Mouse (Mus musculus) testis, adult 2 months (tissue): ENCODE results near the gene Fblim1. TPM values are rescaled to one million over a fixed set of nuclear protein-coding genes. Genes with fewer than 3 reads are reported as not detected.

ENCODE experiments used
- H3K27ac ChIP-seq: fragments of 200-500 bp; 2 replicates; pipeline ENCODE4 v1.5.1; 2012; ENCODE audit warnings: low read depth, low read length; ENCODE audit not compliant: control insufficient read depth, insufficient read depth
- H3K27me3 ChIP-seq: fragments of 200-500 bp; 2 replicates; pipeline ENCODE4 v1.6.1; 2012; ENCODE audit warnings: mild to moderate bottlenecking, low read length, moderate library complexity; ENCODE audit not compliant: control insufficient read depth, insufficient read depth
- H3K36me3 ChIP-seq: fragments of 200-500 bp; 2 replicates; pipeline ENCODE4 v1.6.1; 2012; ENCODE audit warnings: mild to moderate bottlenecking, low read length; ENCODE audit not compliant: control insufficient read depth, insufficient read depth
- H3K4me1 ChIP-seq: fragments of 200-500 bp; 2 replicates; pipeline ENCODE4 v1.6.1; 2012; ENCODE audit warnings: low read length; ENCODE audit not compliant: control insufficient read depth, insufficient read depth
- H3K4me3 ChIP-seq: fragments of 200-500 bp; 2 replicates; pipeline ENCODE4 v1.5.1; 2012; ENCODE audit warnings: low read depth, mild to moderate bottlenecking, low read length, moderate library complexity, mixed read lengths; ENCODE audit not compliant: control insufficient read depth
- CTCF ChIP-seq: fragments of 200-500 bp; IDR thresholded peaks from 2 replicates; pipeline ENCODE4 v1.5.1; 2012; ENCODE audit warnings: low read depth, mild to moderate bottlenecking, inconsistent platforms, low read length, moderate library complexity; ENCODE audit not compliant: control insufficient read depth, insufficient read depth, insufficient replicate concordance
- POLR2A ChIP-seq: fragments of 200-500 bp; IDR thresholded peaks from 2 replicates; pipeline ENCODE4 v1.6.1; 2012; ENCODE audit warnings: low read depth, mild to moderate bottlenecking, inconsistent platforms, low read length, moderate library complexity; ENCODE audit not compliant: control insufficient read depth
- polyA plus RNA-seq: library from polyadenylated mRNA; depleted of rRNA; stranded (reverse); fragments of >200 nt; gene quantifications from 2 replicates; pipeline ENCODE4 v1.2.3, GENCODE M21; 2012

Fblim1 gene
- polyA plus RNA-seq, 1 experiment = 3.1 TPM

DNA sequence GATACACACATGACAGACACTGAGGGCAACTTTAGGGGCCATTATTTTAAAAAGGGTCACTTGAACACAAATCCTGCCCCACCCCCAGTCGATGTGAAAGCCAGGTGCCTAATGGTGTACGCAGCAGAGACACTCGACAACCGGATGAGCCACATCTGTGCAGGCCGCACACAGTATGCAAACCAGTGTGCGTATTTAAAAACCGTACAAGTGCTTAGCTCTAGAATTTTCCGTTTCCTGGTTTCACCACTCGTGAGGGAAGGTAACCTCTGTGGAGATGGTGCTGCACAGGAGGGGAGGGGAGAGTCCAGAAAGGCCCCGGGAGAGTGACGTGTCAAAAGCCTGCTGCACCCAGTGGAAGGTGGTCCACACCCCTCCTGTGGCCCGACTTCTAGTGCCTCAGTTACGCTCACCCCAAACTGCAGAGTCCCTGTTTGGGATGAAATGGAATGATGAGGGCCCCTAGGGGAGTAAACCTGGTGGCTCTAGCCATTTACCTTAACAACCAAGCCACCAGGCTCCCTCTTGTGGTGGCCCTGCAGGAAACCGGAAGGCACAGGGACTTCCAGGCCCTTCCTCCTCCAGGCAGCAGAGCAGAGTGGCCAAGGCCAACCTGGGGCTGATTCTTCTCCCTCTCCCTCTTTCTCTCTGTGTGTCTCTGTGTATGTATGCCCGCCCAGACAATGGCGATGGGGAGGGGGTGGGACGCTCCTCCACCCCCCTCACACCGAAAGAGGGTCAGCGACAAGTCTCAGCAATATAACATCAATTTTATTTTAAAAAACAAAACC is 19.3 kb upstream of the Fblim1 start:
- Histone ChIP-seq H3K4me1 (peaks cover 11% of the 10 kb centered on the region), H3K36me3 (no peaks in the 10 kb centered on the region; the same call in 1 of the 2 replicates), H3K4me3 (no peak overlapping the region), H3K27ac (no peak overlapping the region), H3K27me3 (no peaks in the 10 kb centered on the region)
- TF ChIP-seq CTCF (no peak; the same call in 1 of the 2 replicates), POLR2A (no peak)

DNA sequence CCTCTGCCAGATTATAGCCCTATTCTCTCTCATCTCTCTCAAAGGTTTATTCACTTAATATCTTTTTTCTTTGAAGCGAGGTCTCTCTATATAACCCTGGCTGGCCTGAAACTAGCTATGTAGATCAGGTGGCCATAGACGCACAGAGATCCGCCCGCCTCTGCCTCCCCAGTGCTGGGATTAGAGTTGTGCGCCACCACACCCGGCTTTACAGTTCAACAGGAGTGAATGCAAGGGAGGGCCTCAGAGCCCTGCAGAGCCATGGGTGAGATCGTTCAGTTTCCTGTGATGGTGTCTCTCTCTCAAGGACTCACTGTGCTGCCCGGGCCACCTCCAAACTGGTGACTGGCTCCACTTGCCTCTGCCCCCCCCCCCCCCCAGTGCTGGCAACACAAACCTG is 18.2 kb upstream of the Fblim1 start:
- H3K27ac ChIP-seq = 0 out of 2 replicates have a peak overlapping the region, but pooled peaks have one; percentile 3
- H3K36me3 ChIP-seq = no peaks in the 10 kb centered on the region; the same call in 1 of the 2 replicates
- no peaks in the 10 kb centered on the region for H3K27me3 ChIP-seq

DNA sequence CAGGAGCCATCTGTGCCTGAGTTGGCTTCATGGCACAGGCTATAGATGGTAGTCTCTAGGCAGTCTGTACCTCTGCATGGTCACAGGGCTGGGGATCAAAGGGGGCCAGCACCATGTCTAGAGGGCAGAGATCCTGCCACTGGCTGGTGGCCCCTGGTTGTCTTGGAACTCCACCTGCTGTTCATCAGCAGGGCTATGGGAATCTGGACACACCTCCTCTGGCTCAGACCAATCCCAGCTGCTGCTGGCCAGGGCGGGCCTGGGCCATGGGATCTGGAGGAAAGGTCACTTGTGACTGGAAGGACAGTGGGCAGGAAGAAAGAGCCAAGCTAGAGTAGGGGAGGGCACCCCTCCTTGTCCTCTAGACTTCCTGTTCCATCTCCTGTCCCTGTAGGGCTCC is 17.8 kb upstream of the Fblim1 start, which contains the start of gene Slc25a34:
Gene Slc25a34, minus strand, starts transcription at position 156 of the 400 bp plus-strand sequence.
- TF ChIP-seq CTCF (no peak), POLR2A (peak; percentile 38; the same call in 1 of the 2 replicates)
- peak within 1 kb of the TSS; percentile 63 for H3K27ac ChIP-seq
- no peaks in the 10 kb centered on the region for H3K27me3 ChIP-seq
- H3K4me1 ChIP-seq = peaks cover 11% of the 10 kb centered on the region
- no peaks in the 10 kb centered on the region; the same call in 1 of the 2 replicates for H3K36me3 ChIP-seq
- peak within 1 kb of the TSS; percentile 20 for H3K4me3 ChIP-seq

More for the DNA sequence above, 18.2 kb upstream of the Fblim1 start:
- no peak for TF ChIP-seq POLR2A
- no peak for TF ChIP-seq CTCF
- Histone ChIP-seq H3K4me3 (no peak overlapping the region), H3K4me1 (peaks cover 11% of the 10 kb centered on the region)

DNA sequence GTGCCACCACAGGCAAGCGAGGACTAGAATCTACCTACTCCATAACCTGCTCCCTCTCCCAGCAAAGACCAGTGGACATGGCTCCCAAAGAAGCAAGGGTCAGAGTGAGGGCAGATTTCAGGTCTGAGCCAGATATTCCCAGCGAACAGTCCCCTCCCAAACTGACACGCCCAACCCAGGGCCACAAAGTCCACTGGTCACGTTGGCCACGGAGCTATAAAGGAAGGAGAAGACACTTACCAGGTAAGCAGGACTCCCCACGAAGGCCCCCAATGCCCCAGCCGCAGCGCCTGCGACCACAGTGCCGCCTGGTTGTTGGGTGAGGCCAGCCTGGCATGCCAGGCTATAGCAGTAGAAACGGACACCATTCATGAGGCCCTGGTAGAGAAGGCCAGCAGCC is 17.1 kb upstream of the Fblim1 start:
- Histone ChIP-seq H3K36me3 (no peaks in the 10 kb centered on the region), H3K27ac (peak overlapping the region; percentile 63; the same call in 1 of the 2 replicates), H3K4me1 (peaks cover 8% of the 10 kb centered on the region), H3K4me3 (peak overlapping the region; percentile 20), H3K27me3 (no peaks in the 10 kb centered on the region)
- TF ChIP-seq CTCF = no peak
- no peak for TF ChIP-seq POLR2A

DNA sequence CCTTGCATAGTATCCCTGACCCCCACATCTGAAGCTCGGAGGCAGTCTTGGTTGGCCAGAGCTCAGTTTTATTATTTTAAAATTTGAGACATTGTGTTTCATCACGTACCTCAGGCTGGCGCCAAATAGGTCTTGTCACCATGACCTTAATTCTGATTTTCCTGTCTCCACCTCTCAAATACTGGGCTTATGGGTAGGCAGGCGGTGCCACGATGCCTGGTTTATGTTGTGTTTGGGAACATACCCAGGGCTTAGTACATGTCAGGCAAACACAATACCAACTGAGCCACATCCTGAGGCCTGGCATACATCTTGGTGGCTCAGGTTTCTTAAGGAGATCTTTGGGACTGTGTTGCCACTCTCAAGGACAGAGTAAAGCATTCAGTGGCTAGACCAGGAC is 16.7 kb upstream of the Fblim1 start:
- no peak overlapping the region for H3K27ac ChIP-seq
- H3K4me1 ChIP-seq = peaks cover 10% of the 10 kb centered on the region
- H3K4me3 ChIP-seq = 0 out of 2 replicates have a peak overlapping the region, but pooled peaks have one; percentile 20
- no peaks in the 10 kb centered on the region for H3K27me3 ChIP-seq
- TF ChIP-seq POLR2A = no peak
- TF ChIP-seq CTCF = no peak
- no peaks in the 10 kb centered on the region for H3K36me3 ChIP-seq

DNA sequence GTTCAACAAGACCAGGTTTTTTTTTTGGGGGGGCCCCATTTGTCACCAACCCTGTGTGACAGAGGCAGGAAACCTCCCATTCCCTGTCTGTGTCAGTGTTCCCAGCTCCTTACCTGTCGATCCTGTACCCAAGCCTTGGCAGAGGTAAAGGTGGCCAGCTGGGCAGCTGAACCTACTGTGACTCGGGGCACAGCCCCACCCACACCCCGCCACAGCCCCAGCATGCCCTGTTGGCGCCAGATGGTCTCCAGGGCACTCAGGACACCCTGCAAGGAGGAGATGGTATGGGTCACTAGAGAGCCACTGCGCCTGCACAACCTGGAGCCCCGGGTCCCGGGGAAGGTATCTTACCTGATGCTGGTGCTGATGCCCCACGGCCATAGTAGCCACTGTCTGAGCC is 16.2 kb upstream of the Fblim1 start:
- no peak for TF ChIP-seq CTCF
- TF ChIP-seq POLR2A = no peak
- H3K4me1 ChIP-seq = peaks cover 14% of the 10 kb centered on the region
- no peak overlapping the region for H3K4me3 ChIP-seq
- no peaks in the 10 kb centered on the region for H3K27me3 ChIP-seq
- no peaks in the 10 kb centered on the region for H3K36me3 ChIP-seq
- no peak overlapping the region for H3K27ac ChIP-seq

DNA sequence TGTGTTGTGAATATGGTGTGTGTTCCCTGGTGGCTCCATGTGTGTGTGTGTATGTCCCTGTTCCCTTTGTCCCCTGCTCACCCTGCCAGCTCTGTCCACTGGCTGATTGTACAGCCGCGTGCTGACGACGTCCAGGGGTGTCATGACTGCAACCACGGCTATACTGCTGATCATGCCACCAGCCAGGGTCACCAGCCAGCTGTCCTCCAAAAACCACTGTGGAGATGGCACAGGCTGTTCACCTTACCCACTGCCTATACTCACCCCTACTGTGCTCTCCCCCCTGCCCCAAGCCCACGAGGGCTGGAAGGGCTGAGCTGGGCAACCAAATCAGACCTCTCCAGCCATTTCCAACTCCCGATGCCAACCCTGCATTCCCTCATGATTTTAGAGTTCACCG is 15.4 kb upstream of the Fblim1 start:
- TF ChIP-seq POLR2A = no peak
- no peak for TF ChIP-seq CTCF
- Histone ChIP-seq H3K4me1 (peaks cover 14% of the 10 kb centered on the region), H3K4me3 (no peak overlapping the region), H3K27ac (no peak overlapping the region), H3K27me3 (no peaks in the 10 kb centered on the region), H3K36me3 (no peaks in the 10 kb centered on the region)
